Mouse (Mus musculus) lung, postnatal 0 days (tissue): ENCODE measurements around the gene Riox1.

ENCODE experiments used
- CTCF ChIP-seq: IDR thresholded peaks from 2 replicates; pipeline ENCODE4 v1.5.1; 2016; ENCODE audit warnings: antibody characterized with exemption, mild to moderate bottlenecking
- EP300 ChIP-seq: IDR thresholded peaks from 2 replicates; pipeline ENCODE4 v1.6.1; 2016; ENCODE audit warnings: antibody characterized with exemption, mild to moderate bottlenecking, control low read depth

GRCm38 (mm10) chr12:83922724-83923485, 27.5 kb upstream of the Riox1 start:
- no peak for TF ChIP-seq CTCF
- TF ChIP-seq EP300, result no peak
